Mouse (Mus musculus) testis, adult 2 months (tissue): ENCODE measurements around the gene Olfr1132. TPM values are rescaled to one million over a fixed set of nuclear protein-coding genes. Genes with fewer than 3 reads are reported as not detected.
"Not testable (repeated sequence)": the region's sequence is repeated elsewhere in the genome, so short reads cannot be mapped to it uniquely, and the experiment has no call there.

Experiments used
- H3K27ac ChIP-seq: fragments of 200-500 bp; 2 replicates; pipeline ENCODE4 v1.5.1; 2012; ENCODE audit warnings: low read depth, low read length; ENCODE audit not compliant: control insufficient read depth, insufficient read depth
- H3K27me3 ChIP-seq: fragments of 200-500 bp; 2 replicates; pipeline ENCODE4 v1.6.1; 2012; ENCODE audit warnings: mild to moderate bottlenecking, low read length, moderate library complexity; ENCODE audit not compliant: control insufficient read depth, insufficient read depth
- H3K36me3 ChIP-seq: fragments of 200-500 bp; 2 replicates; pipeline ENCODE4 v1.6.1; 2012; ENCODE audit warnings: mild to moderate bottlenecking, low read length; ENCODE audit not compliant: control insufficient read depth, insufficient read depth
- H3K4me1 ChIP-seq: fragments of 200-500 bp; 2 replicates; pipeline ENCODE4 v1.6.1; 2012; ENCODE audit warnings: low read length; ENCODE audit not compliant: control insufficient read depth, insufficient read depth
- H3K4me3 ChIP-seq: fragments of 200-500 bp; 2 replicates; pipeline ENCODE4 v1.5.1; 2012; ENCODE audit warnings: low read depth, mild to moderate bottlenecking, low read length, moderate library complexity, mixed read lengths; ENCODE audit not compliant: control insufficient read depth
- CTCF ChIP-seq: fragments of 200-500 bp; IDR thresholded peaks from 2 replicates; pipeline ENCODE4 v1.5.1; 2012; ENCODE audit warnings: low read depth, mild to moderate bottlenecking, inconsistent platforms, low read length, moderate library complexity; ENCODE audit not compliant: control insufficient read depth, insufficient read depth, insufficient replicate concordance
- POLR2A ChIP-seq: fragments of 200-500 bp; IDR thresholded peaks from 2 replicates; pipeline ENCODE4 v1.6.1; 2012; ENCODE audit warnings: low read depth, mild to moderate bottlenecking, inconsistent platforms, low read length, moderate library complexity; ENCODE audit not compliant: control insufficient read depth
- polyA plus RNA-seq: library from polyadenylated mRNA; depleted of rRNA; stranded (reverse); fragments of >200 nt; gene quantifications from 2 replicates; pipeline ENCODE4 v1.2.3, GENCODE M21; 2012; rRNA removed

The Olfr1132 gene
- not detected in 2 replicates for polyA plus RNA-seq

GRCm38 (mm10) chr2:87637435-87637834, at the start of gene Olfr1132:
Gene Olfr1132, minus strand, starts transcription at chr2:87637535.
- H3K27ac ChIP-seq = no peak within 1 kb of the TSS
- H3K4me3 ChIP-seq = no peak within 1 kb of the TSS
- no peaks in the 10 kb centered on the region for H3K4me1 ChIP-seq
- H3K27me3 ChIP-seq = no peaks in the 10 kb centered on the region
- no peak for TF ChIP-seq POLR2A
- TF ChIP-seq CTCF = no peak
- H3K36me3 ChIP-seq = no peaks in the 10 kb centered on the region

GRCm38 (mm10) chr2:87673564-87673963, 36.2 kb upstream of the Olfr1132 start, which contains the start of gene Olfr1135:
Gene Olfr1135, minus strand, starts transcription at chr2:87673664.
- no peak within 1 kb of the TSS for H3K27ac ChIP-seq
- no peaks in the 10 kb centered on the region for H3K27me3 ChIP-seq
- H3K4me1 ChIP-seq = no peaks in the 10 kb centered on the region
- TF ChIP-seq CTCF = no peak
- no peak for TF ChIP-seq POLR2A
- no peaks in the 10 kb centered on the region for H3K36me3 ChIP-seq
- H3K4me3 ChIP-seq = no peak within 1 kb of the TSS

GRCm38 (mm10) chr2:87658360-87658759, 21.0 kb upstream of the Olfr1132 start, which contains the start of gene Olfr1134:
Gene Olfr1134, minus strand, starts transcription at chr2:87658460.
- TF ChIP-seq CTCF (no peak), POLR2A (no peak)
- Histone ChIP-seq H3K27me3 (no peaks in the 10 kb centered on the region), H3K27ac (no peak within 1 kb of the TSS), H3K36me3 (no peaks in the 10 kb centered on the region), H3K4me3 (no peak within 1 kb of the TSS), H3K4me1 (no peaks in the 10 kb centered on the region)

GRCm38 (mm10) chr2:87647274-87647673, 9.9 kb upstream of the Olfr1132 start, which contains the start of gene Olfr1133:
Gene Olfr1133, minus strand, starts transcription at chr2:87647374.
- H3K4me3 ChIP-seq = no peak within 1 kb of the TSS
- no peak within 1 kb of the TSS for H3K27ac ChIP-seq
- no peaks in the 10 kb centered on the region for H3K27me3 ChIP-seq
- TF ChIP-seq CTCF = no peak
- no peak for TF ChIP-seq POLR2A
- no peaks in the 10 kb centered on the region for H3K4me1 ChIP-seq
- H3K36me3 ChIP-seq = no peaks in the 10 kb centered on the region

- Histone ChIP-seq H3K27ac (no peak overlapping the region), H3K4me1 (no peaks in the 10 kb centered on the region), H3K4me3 (no peak overlapping the region), H3K36me3 (no peaks in the 10 kb centered on the region), H3K27me3 (no peaks in the 10 kb centered on the region)
- TF ChIP-seq CTCF (no peak), POLR2A (no peak)
Observed at GRCm38 (mm10) chr2:87642441-87642840, 5.1 kb upstream of the Olfr1132 start.

- H3K4me1 ChIP-seq = no peaks in the 10 kb centered on the region
- no peak for TF ChIP-seq CTCF
- H3K27ac ChIP-seq = no peak within 1 kb of the TSS
Observed at GRCm38 (mm10) chr2:87626804-87627203, 10.5 kb downstream of the Olfr1132 start, which contains the start of gene Olfr1131. Gene Olfr1131, plus strand, starts transcription at chr2:87627104.

GRCm38 (mm10) chr2:87605912-87606311, 31.4 kb downstream of the Olfr1132 start, which contains the start of gene Olfr1130:
Gene Olfr1130, plus strand, starts transcription at chr2:87606212.
- not testable (repeated sequence) for H3K4me3 ChIP-seq, H3K36me3 ChIP-seq, H3K4me1 ChIP-seq, H3K27ac ChIP-seq, H3K27me3 ChIP-seq

More at GRCm38 (mm10) chr2:87626804-87627203, 10.5 kb downstream of the Olfr1132 start, which contains the start of gene Olfr1131:
- H3K4me3 ChIP-seq = no peak within 1 kb of the TSS
- no peaks in the 10 kb centered on the region for H3K36me3 ChIP-seq
- no peaks in the 10 kb centered on the region for H3K27me3 ChIP-seq

Other genes with a start within 250 kb of the Olfr1132 start
- gene Olfr1123, start 220.9 kb downstream of the Olfr1132 start, polyA plus RNA-seq = not detected in 2 replicates
- gene Olfr1124, start 207.3 kb downstream of the Olfr1132 start, polyA plus RNA-seq = not detected in 2 replicates
- not detected in 2 replicates for gene Olfr1126, start 183.6 kb downstream of the Olfr1132 start, polyA plus RNA-seq
- 0.13 and 0.21 TPM in 2 replicates for gene Pramel7, start 140.4 kb downstream of the Olfr1132 start, polyA plus RNA-seq
- not detected in 2 replicates for gene Pramel6, start 131.0 kb downstream of the Olfr1132 start, polyA plus RNA-seq
- 0.08 and 0.42 TPM in 2 replicates for gene Olfr153, start 105.7 kb downstream of the Olfr1132 start, polyA plus RNA-seq
- gene Olfr1128, start 92.0 kb downstream of the Olfr1132 start, polyA plus RNA-seq = not detected in 2 replicates
- gene Olfr1129, start 63.6 kb downstream of the Olfr1132 start, polyA plus RNA-seq = not detected in 2 replicates
- gene Olfr1130, start 31.3 kb downstream of the Olfr1132 start, polyA plus RNA-seq = not detected in 2 replicates
- not detected in 2 replicates for gene Olfr1131, start 10.4 kb downstream of the Olfr1132 start, polyA plus RNA-seq
- gene Olfr1133, start 9.8 kb upstream of the Olfr1132 start, polyA plus RNA-seq = not detected in 2 replicates
- not detected in 2 replicates for gene Olfr1134, start 20.9 kb upstream of the Olfr1132 start, polyA plus RNA-seq
- not detected in 2 replicates for gene Olfr1135, start 36.1 kb upstream of the Olfr1132 start, polyA plus RNA-seq
- not detected in 2 replicates for gene Olfr1136, start 56.4 kb upstream of the Olfr1132 start, polyA plus RNA-seq
- gene Olfr1137, start 75.6 kb upstream of the Olfr1132 start, polyA plus RNA-seq = not detected in 2 replicates
- not detected in 2 replicates for gene Olfr1138, start 102.4 kb upstream of the Olfr1132 start, polyA plus RNA-seq
- gene Olfr1140, start 106.2 kb upstream of the Olfr1132 start, polyA plus RNA-seq = not detected in 2 replicates
- not detected in 2 replicates for gene Olfr1141, start 116.5 kb upstream of the Olfr1132 start, polyA plus RNA-seq
- gene Olfr152, start 141.9 kb upstream of the Olfr1132 start, polyA plus RNA-seq = not detected in 2 replicates
- gene Olfr1143, start 163.1 kb upstream of the Olfr1132 start, polyA plus RNA-seq = not detected in 2 replicates
- not detected in 2 replicates for gene Olfr1145, start 172.3 kb upstream of the Olfr1132 start, polyA plus RNA-seq
- gene Olfr1148, start 193.0 kb upstream of the Olfr1132 start, polyA plus RNA-seq = not detected in 2 replicates
- gene Olfr1150-ps1, start 206.5 kb upstream of the Olfr1132 start, polyA plus RNA-seq = not detected in 2 replicates
- gene Olfr1151, start 218.3 kb upstream of the Olfr1132 start, polyA plus RNA-seq = not detected in 2 replicates
- not detected in 2 replicates for gene Olfr1152, start 229.0 kb upstream of the Olfr1132 start, polyA plus RNA-seq